Mouse (Mus musculus) neural tube, embryonic 14.5 days (tissue): ENCODE measurements around the gene Evpl. TPM values are rescaled to one million over a fixed set of nuclear protein-coding genes. Genes with fewer than 3 reads are reported as not detected.

Experiments
- ATAC-seq: fragments of 200-750 bp; cut with Nextera tagmentation; 2 replicates; pipeline ENCODE4 v1.8.0; 2017; ENCODE audit warnings: low read depth, mild to moderate bottlenecking, moderate TSS enrichment, moderate library complexity
- H3K27ac ChIP-seq: fragments of 300-500 bp; sonication (generic); 2 replicates; pipeline ENCODE4 v1.5.1; 2014; ENCODE audit warnings: low read depth, mild to moderate bottlenecking, control low read depth, low read length, moderate library complexity, mixed read lengths
- H3K27me3 ChIP-seq: fragments of 300-500 bp; sonication (generic); 2 replicates; pipeline ENCODE4 v1.6.1; 2014; ENCODE audit warnings: low read length; ENCODE audit not compliant: control insufficient read depth, insufficient read depth
- H3K36me3 ChIP-seq: fragments of 300-500 bp; sonication (generic); 2 replicates; pipeline ENCODE4 v1.6.1; 2014; ENCODE audit warnings: low read length, mixed read lengths; ENCODE audit not compliant: control insufficient read depth, insufficient read depth
- H3K4me1 ChIP-seq: fragments of 300-500 bp; sonication (generic); 2 replicates; pipeline ENCODE4 v1.6.1; 2014; ENCODE audit warnings: low read length; ENCODE audit not compliant: control insufficient read depth, insufficient read depth
- H3K4me2 ChIP-seq: fragments of 300-500 bp; sonication (generic); 2 replicates; pipeline ENCODE4 v1.6.1; 2014; ENCODE audit warnings: mild to moderate bottlenecking, low read depth, low read length, control low read depth
- H3K4me3 ChIP-seq: fragments of 300-500 bp; sonication (generic); 2 replicates; pipeline ENCODE4 v1.5.1; 2014; ENCODE audit warnings: low read depth, low read length, control low read depth, mixed read lengths
- H3K9ac ChIP-seq: fragments of 300-500 bp; sonication (generic); replicated peaks from 2 replicates; pipeline ENCODE4 v1.6.1; 2014; ENCODE audit warnings: low read depth, mild to moderate bottlenecking, control low read depth, low read length, mixed read lengths
- H3K9me3 ChIP-seq: fragments of 300-500 bp; sonication (generic); 2 replicates; pipeline ENCODE4 v1.6.1; 2016; ENCODE audit warnings: low read length; ENCODE audit not compliant: control insufficient read depth
- WGBS: fragments of 180-500 bp; shearing (Covaris S2); extraction: QIAGEN DNeasy Blood & Tissue Kit; methylation state at CpG from one replicate; pipeline ENCODE4 v1.1.7; 2014; 5-methylcytosine and 5-hydroxymethylcytosine counted together
- polyA plus RNA-seq: library from polyadenylated mRNA; unstranded; fragments of >200 nt; fragmentation: Nextera tagmentation; extraction: Ambion mirVana; gene quantifications from 2 replicates; pipeline ENCODE4 v1.2.1, GENCODE M21; 2014

Gene Evpl
- polyA plus RNA-seq, 1 experiment from 2014 or later: 0.62 TPM

DNA sequence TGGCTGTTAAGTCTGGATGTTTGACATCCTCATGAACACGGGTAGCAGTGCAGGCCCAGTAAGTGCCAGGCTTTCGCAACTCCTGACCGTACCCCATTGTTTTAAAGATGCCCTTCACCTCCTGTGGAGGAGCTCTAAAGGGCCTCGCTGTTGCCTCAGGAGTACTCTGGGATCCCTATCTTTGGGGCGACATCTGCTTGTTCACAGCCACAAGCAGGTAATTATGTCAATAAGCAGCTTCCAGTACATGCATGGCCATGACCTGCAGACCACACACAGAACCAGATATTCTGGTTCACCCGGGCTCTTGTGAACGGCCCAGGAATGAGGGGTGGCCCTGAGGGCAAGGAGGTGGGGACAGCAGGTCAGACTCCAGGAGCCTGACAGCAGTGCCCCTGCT, 22.4 kb upstream of the Evpl start:
- no peak for ATAC-seq
- H3K9ac ChIP-seq: no peak overlapping the region
- H3K4me1 ChIP-seq: no peaks in the 10 kb centered on the region
- H3K27me3 ChIP-seq: no peaks in the 10 kb centered on the region
- no peaks in the 10 kb centered on the region for H3K9me3 ChIP-seq
- H3K4me3 ChIP-seq: no peak overlapping the region
- WGBS: 91% methylated on average over 7 of the region's 7 CpGs
- H3K4me2 ChIP-seq: no peak overlapping the region
- peaks cover 68% of the 10 kb centered on the region for H3K36me3 ChIP-seq
- H3K27ac ChIP-seq: no peak overlapping the region

- Histone ChIP-seq H3K4me2 (no peak overlapping the region), H3K4me3 (no peak overlapping the region), H3K4me1 (no peaks in the 10 kb centered on the region), H3K9ac (no peak overlapping the region), H3K27me3 (no peaks in the 10 kb centered on the region), H3K27ac (no peak overlapping the region), H3K9me3 (no peaks in the 10 kb centered on the region), H3K36me3 (peaks cover 71% of the 10 kb centered on the region)
- 92% methylated on average over 8 of the region's 8 CpGs for WGBS
- no peak for ATAC-seq
Observed at GRCm38 (mm10) chr11:116259461-116259860, 21.6 kb upstream of the Evpl start.

GRCm38 (mm10) chr11:116255982-116256675, 18.3 kb upstream of the Evpl start:
- H3K27ac ChIP-seq: no peak overlapping the region
- H3K9me3 ChIP-seq: no peaks in the 10 kb centered on the region
- H3K4me3 ChIP-seq: no peak overlapping the region
- no peaks in the 10 kb centered on the region for H3K27me3 ChIP-seq
- WGBS: 90% methylated on average over 9 of the region's 9 CpGs
- no peak for ATAC-seq
- H3K9ac ChIP-seq: 0 out of 2 replicates have a peak overlapping the region, but pooled peaks have one; percentile 7
- peaks cover 67% of the 10 kb centered on the region for H3K36me3 ChIP-seq
- H3K4me2 ChIP-seq: no peak overlapping the region
- no peaks in the 10 kb centered on the region for H3K4me1 ChIP-seq

GRCm38 (mm10) chr11:116255090-116255981, 17.5 kb upstream of the Evpl start:
- H3K36me3 ChIP-seq: peaks cover 67% of the 10 kb centered on the region
- H3K9ac ChIP-seq: no peak overlapping the region
- no peaks in the 10 kb centered on the region for H3K27me3 ChIP-seq
- ATAC-seq: no peak
- no peaks in the 10 kb centered on the region for H3K9me3 ChIP-seq
- no peak overlapping the region for H3K27ac ChIP-seq
- WGBS: 86% methylated on average over 22 of the region's 22 CpGs
- H3K4me1 ChIP-seq: no peaks in the 10 kb centered on the region
- H3K4me2 ChIP-seq: no peak overlapping the region
- no peak overlapping the region for H3K4me3 ChIP-seq

- peaks cover 68% of the 10 kb centered on the region for H3K36me3 ChIP-seq
- no peak overlapping the region for H3K4me3 ChIP-seq
- no peak overlapping the region for H3K4me2 ChIP-seq
- H3K27me3 ChIP-seq: no peaks in the 10 kb centered on the region
- H3K9ac ChIP-seq: no peak overlapping the region
- no peaks in the 10 kb centered on the region for H3K9me3 ChIP-seq
- no peak for ATAC-seq
- 80% methylated on average over 9 of the region's 9 CpGs for WGBS
- no peaks in the 10 kb centered on the region for H3K4me1 ChIP-seq
- no peak overlapping the region for H3K27ac ChIP-seq
Observed at GRCm38 (mm10) chr11:116254627-116255026, 16.8 kb upstream of the Evpl start.

DNA sequence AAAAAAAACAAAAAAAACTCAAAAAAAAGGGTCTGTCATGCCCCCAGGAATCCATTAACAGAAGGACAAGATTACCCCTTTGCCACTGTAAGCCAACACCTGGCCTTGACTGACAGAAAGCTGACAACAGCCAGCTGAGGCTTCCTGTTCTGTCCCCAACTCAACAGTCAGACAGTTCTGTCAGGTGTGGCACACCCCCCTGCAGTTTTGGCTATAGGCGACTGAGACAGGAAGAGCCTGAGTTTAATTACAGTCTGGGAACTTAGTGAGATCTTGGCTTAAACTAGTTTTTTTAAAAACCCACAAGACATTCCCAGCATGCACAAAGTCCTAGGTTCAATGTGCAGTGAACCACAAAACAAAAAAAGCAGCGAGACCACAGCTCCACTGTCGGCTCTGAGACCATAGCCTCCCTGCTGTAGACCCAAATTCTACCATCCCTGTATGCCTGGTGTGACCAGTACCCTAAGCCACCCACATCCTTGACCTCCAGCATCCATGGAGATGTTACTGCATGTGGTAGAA, 15.3 kb upstream of the Evpl start:
- 87% methylated on average over 3 of the region's 3 CpGs for WGBS
- no peak overlapping the region for H3K4me3 ChIP-seq
- H3K9ac ChIP-seq: no peak overlapping the region
- ATAC-seq: no peak
- no peaks in the 10 kb centered on the region for H3K4me1 ChIP-seq
- no peaks in the 10 kb centered on the region for H3K27me3 ChIP-seq
- peaks cover 70% of the 10 kb centered on the region for H3K36me3 ChIP-seq
- no peak overlapping the region for H3K4me2 ChIP-seq
- no peak overlapping the region for H3K27ac ChIP-seq
- H3K9me3 ChIP-seq: no peaks in the 10 kb centered on the region

GRCm38 (mm10) chr11:116250898-116251297, 13.0 kb upstream of the Evpl start:
- Histone ChIP-seq H3K4me2 (no peak overlapping the region), H3K9ac (no peak overlapping the region), H3K4me3 (no peak overlapping the region), H3K27me3 (no peaks in the 10 kb centered on the region), H3K36me3 (peaks cover 88% of the 10 kb centered on the region), H3K27ac (no peak overlapping the region), H3K9me3 (no peaks in the 10 kb centered on the region), H3K4me1 (no peaks in the 10 kb centered on the region)
- ATAC-seq: no peak
- 96% methylated on average over 8 of the region's 8 CpGs for WGBS

- no peak for ATAC-seq
- no peak overlapping the region for H3K4me3 ChIP-seq
- no peak overlapping the region for H3K27ac ChIP-seq
- H3K9ac ChIP-seq: no peak overlapping the region
- 84% methylated on average over 14 of the region's 14 CpGs for WGBS
- H3K36me3 ChIP-seq: peaks cover 85% of the 10 kb centered on the region
- no peaks in the 10 kb centered on the region for H3K4me1 ChIP-seq
- H3K4me2 ChIP-seq: no peak overlapping the region
- H3K9me3 ChIP-seq: no peaks in the 10 kb centered on the region
- no peaks in the 10 kb centered on the region for H3K27me3 ChIP-seq
Observed at GRCm38 (mm10) chr11:116247502-116248222, 9.8 kb upstream of the Evpl start.
